Mouse (Mus musculus) CD4-positive helper T cell, adult 2 months (primary cell): ENCODE data around the gene Ppcdc.

ENCODE experiments used
- DNase-seq: peaks from one replicate; pipeline ENCODE4 v3.0.0-alpha.2; 2012; ENCODE audit warnings: low read depth, missing footprints, low spot score

The Ppcdc gene

GRCm38 (mm10) chr9:57354377-57355183, 85.3 kb downstream of the Ppcdc start:
- DNase-seq = no peak

- DNase-seq = peak; percentile 55
These were observed 88.6 kb downstream of the Ppcdc start for GRCm38 (mm10) chr9:57351277-57351676.

- DNase-seq = peak; percentile 23
These were observed 94.0 kb downstream of the Ppcdc start for GRCm38 (mm10) chr9:57345902-57346301.

GRCm38 (mm10) chr9:57343752-57344151, 96.2 kb downstream of the Ppcdc start:
- DNase-seq = peak; percentile 64

GRCm38 (mm10) chr9:57342906-57343474, 96.9 kb downstream of the Ppcdc start:
- DNase-seq = no peak

- no peak for DNase-seq
These were observed 97.7 kb downstream of the Ppcdc start for GRCm38 (mm10) chr9:57342186-57342585.

GRCm38 (mm10) chr9:57340361-57340760, 99.6 kb downstream of the Ppcdc start:
- DNase-seq = peak; percentile 57

GRCm38 (mm10) chr9:57339577-57340210, 100.2 kb downstream of the Ppcdc start:
- DNase-seq = peak; percentile 90

GRCm38 (mm10) chr9:57338706-57339105, 101.2 kb downstream of the Ppcdc start:
- no peak for DNase-seq
